Mouse (Mus musculus) heart, adult 2 months (tissue): ENCODE measurements at regions not wholly inside any gene's neighbourhood (a gene's known extent, or its start where the extent isn't known, plus 50 kb on each side); places are given as distances from the start of the nearest gene placed in this dataset.

ENCODE experiments used
- CTCF ChIP-seq: fragments of 200-600 bp; IDR thresholded peaks from 2 replicates; pipeline ENCODE4 v1.8.1; 2022; ENCODE audit warnings: antibody characterized with exemption, mild to moderate bottlenecking, moderate library complexity
- EP300 ChIP-seq: fragments of 200-500 bp; IDR thresholded peaks from 2 replicates; pipeline ENCODE4 v1.6.1; 2011; ENCODE audit warnings: low read depth, low read length, control low read depth; ENCODE audit not compliant: insufficient read depth

- no peak for TF ChIP-seq CTCF
- no peak for TF ChIP-seq EP300
Observed at GRCm38 (mm10) chr4:10707658-10708056, 166.6 kb upstream of the 2610301B20Rik start.
